Mouse (Mus musculus) embryo, embryonic 11 days (tissue): ENCODE results near the gene Bcl7b.
A peak's percentile ranks its signal among the peaks of the same experiment; 100 is the strongest.

Experiments used
- DNase-seq: peaks from one replicate; pipeline ENCODE4 v3.0.0-alpha.2; 2015

Gene Bcl7b

GRCm38 (mm10) chr5:135168063-135169062 is at the start of gene Bcl7b:
Gene Bcl7b, plus strand, starts transcription at chr5:135168283.
- DNase-seq: peak; percentile 98

DNA sequence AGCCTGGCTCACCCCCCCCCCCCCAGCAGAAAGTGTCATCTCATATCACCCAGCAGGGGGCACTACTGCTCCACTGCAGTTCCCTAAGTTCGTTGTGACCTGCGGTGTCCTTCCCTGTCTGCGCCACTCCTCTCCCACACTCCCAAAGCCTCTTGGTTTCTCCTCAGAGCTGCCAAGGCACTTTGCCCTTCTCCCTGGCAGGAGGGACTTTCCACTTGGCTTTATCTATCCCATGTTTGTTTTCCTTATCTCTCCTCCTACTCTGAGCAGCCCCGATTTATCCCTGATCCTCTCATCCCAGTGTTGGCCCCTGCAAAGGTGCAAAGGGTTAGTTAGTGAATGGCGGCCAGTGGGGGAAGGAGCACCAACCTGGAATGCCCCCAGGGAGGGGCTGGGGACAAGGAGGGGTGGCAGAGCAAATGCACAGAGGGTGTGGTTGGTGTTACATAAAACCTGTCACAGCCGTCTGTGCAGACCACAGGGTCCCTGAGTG is 49.4 kb upstream of the Bcl7b start:
- DNase-seq: peak; percentile 69

GRCm38 (mm10) chr5:135120753-135121152 is 47.3 kb upstream of the Bcl7b start:
- peak; percentile 6 for DNase-seq

GRCm38 (mm10) chr5:135126121-135126520 is 42.0 kb upstream of the Bcl7b start:
- no peak for DNase-seq

DNA sequence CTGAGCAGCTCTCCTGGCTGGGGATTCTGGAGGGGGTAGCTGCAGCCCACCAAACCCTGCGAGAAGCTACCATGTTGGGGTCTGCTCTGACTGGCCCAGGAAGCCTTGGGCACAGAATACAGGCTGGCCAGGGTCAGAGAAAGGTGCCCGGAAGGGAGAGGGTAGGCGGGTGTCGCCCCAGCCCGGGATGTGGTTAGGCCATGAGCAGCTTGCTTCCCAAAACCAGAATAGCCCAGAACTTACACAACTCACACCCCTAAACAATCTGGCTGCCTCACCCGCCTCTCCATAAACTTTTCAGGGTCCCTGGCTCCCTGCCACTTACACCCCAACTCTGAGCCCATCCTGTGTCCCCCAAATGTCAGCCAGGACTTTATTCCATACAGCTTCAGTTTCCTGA is 40.4 kb upstream of the Bcl7b start:
- no peak for DNase-seq

GRCm38 (mm10) chr5:135129747-135130146 is 38.3 kb upstream of the Bcl7b start:
- DNase-seq: no peak

DNA sequence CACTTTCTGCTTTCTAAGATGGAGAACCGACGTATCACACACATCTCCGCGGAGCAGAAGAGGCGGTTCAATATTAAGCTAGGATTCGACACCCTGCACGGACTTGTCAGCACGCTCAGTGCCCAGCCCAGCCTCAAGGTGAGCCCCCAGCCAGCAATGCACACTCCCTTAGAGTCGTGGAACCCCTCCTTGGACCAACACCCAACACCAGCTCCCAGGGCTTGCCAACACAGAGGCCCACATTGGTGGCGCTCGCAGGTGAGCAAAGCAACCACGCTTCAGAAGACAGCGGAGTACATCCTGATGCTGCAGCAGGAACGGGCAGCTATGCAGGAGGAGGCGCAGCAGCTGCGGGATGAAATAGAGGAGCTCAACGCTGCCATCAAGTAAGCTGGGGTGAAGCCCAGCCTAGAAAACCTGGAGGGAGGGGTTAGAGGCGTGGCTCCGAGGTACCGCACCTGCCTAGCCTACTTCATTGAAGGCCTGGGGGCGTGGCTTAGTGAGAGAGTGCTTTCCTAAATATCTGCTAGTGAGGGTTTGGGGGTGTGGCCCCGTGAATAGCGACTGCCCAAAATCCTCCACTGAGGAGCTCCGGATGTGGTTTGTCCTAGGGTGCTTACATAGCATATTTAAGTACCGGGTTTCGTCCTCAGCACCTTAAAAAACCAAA is 34.2 kb upstream of the Bcl7b start:
- DNase-seq: peak; percentile 55

GRCm38 (mm10) chr5:135134534-135134933 is 33.5 kb upstream of the Bcl7b start:
- peak; percentile 55 for DNase-seq

GRCm38 (mm10) chr5:135139881-135140280 is 28.2 kb upstream of the Bcl7b start:
- no peak for DNase-seq

DNA sequence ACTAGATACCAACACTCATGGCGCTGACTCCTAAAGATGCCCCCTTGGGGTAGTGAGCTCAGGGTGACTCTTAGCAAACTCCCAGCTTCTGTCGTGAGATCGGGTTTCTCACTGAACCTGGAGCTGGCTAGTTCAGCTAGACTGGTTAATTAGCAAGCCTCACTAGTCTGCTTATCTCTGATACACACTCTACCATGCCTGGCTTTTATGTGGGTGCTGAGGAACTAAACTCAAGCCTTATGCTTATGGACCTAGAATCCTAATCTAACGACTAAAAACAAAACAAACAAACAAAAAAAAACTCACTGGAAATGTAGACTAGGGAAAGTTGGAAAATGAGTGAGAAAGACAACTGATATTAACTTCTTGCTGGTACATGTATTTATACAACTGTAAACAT is 23.6 kb upstream of the Bcl7b start:
- no peak for DNase-seq

DNA sequence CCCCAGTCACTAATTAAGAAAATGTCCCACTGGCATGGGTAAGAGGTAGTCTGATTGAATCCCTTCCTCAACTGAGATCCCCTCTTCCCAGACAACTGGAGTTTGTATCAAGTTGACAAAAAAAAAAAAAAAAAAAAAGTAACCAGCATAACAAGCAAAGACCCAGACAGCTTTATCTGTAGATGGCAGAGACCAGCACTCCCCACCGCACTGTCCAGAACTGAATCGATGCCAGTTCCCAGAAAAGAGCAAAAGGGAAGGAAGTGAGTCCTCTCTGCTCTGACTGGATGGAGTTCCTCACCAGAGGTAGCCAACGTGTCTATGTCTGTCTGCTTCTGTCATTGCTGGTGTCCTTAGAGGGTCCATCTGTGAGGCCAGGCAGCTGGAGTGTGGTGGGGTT is 22.6 kb upstream of the Bcl7b start:
- DNase-seq: no peak

DNA sequence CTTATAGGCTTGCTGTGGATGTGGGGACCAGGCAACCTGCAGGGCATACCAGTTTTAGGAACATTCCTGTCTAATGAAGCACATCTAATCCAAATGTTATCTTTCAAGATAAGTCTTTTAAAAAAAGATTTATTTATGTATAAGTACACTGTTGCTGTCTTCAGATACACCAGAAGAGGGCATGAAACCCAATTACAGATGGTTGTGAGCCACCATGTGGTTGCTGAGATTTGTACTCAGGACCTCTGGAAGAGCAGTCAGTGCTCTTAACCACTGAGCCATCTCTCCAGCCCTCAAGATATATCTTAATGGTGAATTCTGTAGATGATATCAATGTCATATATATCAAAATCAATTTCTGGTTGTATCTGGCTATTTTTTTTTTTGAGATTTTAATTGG is 22.1 kb upstream of the Bcl7b start:
- no peak for DNase-seq

DNA sequence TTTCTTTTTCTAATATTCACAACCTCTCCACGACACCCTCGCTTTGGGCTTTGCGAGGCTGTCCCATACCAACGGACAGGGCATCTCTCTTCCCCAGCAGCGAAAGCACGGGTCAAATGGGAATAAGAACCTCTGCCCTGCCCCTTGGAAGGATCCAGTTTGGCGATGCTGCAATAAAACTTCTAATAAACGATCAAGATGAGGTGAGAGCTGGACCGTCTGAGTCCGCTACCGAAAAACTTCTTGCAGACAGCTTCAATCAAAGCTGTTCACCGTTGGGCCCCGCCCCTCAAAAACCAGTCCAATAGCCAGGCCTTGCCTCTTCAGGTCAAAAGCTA is 19.4 kb upstream of the Bcl7b start:
- DNase-seq: no peak

- DNase-seq: peak; percentile 100
Measured at GRCm38 (mm10) chr5:135149053-135149819, 18.8 kb upstream of the Bcl7b start, which contains the start of gene Tbl2. Gene Tbl2, plus strand, starts transcription at chr5:135149657.

GRCm38 (mm10) chr5:135149820-135150178 is 18.3 kb upstream of the Bcl7b start:
- DNase-seq: no peak

DNA sequence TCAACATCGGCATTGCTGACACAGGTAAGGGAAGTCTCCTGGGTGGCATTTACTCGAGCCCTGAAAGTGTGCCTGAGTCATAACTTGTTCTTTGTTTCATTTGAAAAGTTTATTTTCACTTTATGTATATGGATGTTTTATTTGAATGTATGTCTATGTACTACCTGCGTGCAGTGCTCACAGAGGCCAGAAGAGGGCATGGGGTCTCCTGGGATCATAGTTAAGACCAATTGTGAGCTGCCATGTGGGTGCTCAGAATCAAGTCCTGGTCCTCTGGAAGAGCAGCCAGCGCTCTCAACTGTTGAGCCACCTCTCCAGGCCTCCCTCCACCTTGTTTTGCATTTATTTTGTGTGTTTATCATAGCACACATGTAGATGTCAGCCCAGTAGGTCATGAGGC is 11.6 kb upstream of the Bcl7b start:
- DNase-seq: no peak

GRCm38 (mm10) chr5:135161221-135161620 is 6.9 kb upstream of the Bcl7b start:
- DNase-seq: no peak

DNA sequence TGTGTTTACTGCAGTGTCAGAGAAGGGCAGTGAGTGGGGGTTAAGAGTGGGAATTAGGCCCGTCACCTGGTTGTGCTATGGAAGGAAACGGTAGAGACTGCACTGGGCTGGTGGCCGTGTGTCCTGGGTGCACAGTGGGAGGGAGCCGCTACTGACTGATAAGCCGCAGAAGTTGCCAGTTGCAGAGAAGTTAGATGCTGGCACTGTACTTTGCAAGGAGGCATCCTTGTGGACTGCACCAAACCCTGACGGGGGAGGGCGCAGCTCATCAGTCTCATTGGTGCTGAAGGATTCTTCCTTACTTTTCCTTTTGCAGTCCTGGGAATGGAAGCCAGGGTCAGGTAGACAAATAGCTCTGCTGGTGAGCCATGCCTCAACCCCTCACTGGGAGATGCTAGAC is 6.4 kb upstream of the Bcl7b start:
- no peak for DNase-seq

DNA sequence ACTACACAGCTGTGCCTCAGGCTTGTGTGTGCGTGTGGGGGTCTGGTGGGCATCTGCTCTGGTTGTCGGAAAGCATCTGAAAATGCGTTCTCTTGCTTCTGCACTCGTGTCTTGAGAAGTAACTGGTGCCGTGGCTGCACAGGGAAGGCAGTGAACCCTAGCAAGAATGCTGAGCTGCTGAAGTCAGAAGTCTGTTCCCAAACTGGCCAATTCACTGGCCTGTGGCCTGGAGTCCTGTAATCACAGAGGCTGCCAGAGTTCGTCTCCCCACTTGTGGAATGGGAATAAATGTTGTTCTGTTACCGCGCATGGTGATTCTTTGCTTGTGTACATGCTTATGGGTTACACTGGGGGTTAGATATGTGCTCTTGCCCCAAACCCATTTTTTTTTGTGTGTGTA is 5.7 kb upstream of the Bcl7b start:
- DNase-seq: no peak

DNA sequence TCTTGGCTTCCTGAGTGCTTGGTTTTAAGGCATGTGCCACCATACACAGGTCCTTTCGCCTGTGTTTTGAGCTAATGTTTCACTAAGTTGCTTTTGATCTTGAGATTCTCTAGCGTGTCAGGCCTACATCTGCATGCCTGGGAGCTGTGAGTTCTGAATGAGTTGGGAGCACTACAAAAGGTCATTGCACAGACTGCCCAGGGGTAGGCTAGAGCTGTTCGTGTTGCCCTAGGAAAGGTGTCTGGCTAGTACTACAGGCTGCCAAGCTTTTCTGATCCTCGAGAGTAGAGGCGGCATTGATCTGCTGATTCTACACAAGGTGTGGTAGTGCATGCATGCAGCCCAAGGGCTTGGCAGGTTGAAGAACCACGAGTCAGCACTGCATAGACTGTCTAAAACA is 5.3 kb upstream of the Bcl7b start:
- DNase-seq: no peak

DNA sequence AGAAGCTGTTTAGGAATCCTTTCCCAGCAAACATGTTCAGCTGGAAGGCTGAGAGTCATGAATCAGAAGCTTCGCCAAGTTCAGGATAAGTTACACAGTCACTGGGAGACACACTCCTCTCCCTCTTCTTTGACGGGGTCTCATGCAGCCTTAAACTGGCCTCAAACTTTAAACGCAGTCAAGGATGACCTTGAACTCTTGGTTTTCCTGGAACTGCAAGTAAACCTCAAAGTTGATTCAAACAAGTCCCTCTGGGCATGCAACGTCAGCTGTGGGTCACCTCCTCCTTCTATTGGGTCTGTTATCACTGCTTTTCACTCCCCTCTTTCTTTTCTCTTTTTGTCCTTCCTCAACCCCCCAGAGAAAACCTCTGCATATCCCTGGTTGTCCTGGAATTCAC is 1.2 kb upstream of the Bcl7b start:
- DNase-seq: no peak

GRCm38 (mm10) chr5:135167469-135167868 is 614 bp upstream of the Bcl7b start:
- DNase-seq: no peak

DNA sequence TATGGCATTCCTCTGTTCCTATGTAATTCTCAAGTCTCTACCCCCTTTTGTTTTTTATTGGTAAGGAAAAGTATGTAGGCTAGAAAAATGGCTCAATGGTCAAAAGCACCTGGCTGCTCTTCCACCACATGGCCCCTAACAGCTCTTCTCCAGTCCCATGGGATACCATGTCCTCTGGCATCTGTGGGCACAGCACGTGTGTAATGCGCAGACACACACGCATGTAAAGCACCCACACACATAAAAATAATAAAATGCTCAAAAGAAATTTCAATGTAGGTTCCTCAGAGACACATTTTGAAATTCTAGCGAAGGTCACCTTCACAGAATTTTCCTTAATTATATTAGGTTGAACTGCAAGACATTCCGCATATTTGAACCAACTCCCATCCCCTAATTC is 1.4 kb downstream of the Bcl7b start:
- DNase-seq: no peak
